Mouse (Mus musculus) embryonic facial prominence, embryonic 10.5 days (tissue): ENCODE results near the gene Cdh23. TPM values are rescaled to one million over a fixed set of nuclear protein-coding genes. Genes with fewer than 3 reads are reported as not detected.

Experiments
- DNase-seq: peaks from one replicate; pipeline ENCODE4 v3.0.0-alpha.2; 2017; ENCODE audit warnings: low spot score
- H3K27ac ChIP-seq: fragments of 300-500 bp; sonication (generic); replicated peaks from 2 replicates; pipeline ENCODE4 v1.5.1; 2016; ENCODE audit warnings: mild to moderate bottlenecking
- H3K27me3 ChIP-seq: fragments of 300-500 bp; sonication (generic); replicated peaks from 2 replicates; pipeline ENCODE4 v1.6.1; 2016; ENCODE audit warnings: low read depth, mild to moderate bottlenecking; ENCODE audit not compliant: poor library complexity, severe bottlenecking
- H3K36me3 ChIP-seq: fragments of 300-500 bp; sonication (generic); replicated peaks from 2 replicates; pipeline ENCODE4 v1.6.1; 2016; ENCODE audit warnings: mild to moderate bottlenecking, moderate library complexity
- H3K4me1 ChIP-seq: fragments of 300-500 bp; sonication (generic); 2 replicates; pipeline ENCODE4 v1.6.1; 2016
- H3K4me3 ChIP-seq: fragments of 300-500 bp; sonication (generic); 2 replicates; pipeline ENCODE4 v1.5.1; 2016; ENCODE audit warnings: mild to moderate bottlenecking, moderate library complexity
- H3K9me3 ChIP-seq: fragments of 300-500 bp; sonication (generic); 2 replicates; pipeline ENCODE4 v1.6.1; 2016; ENCODE audit warnings: mild to moderate bottlenecking
- WGBS: fragments of 180-500 bp; shearing (Covaris S2); methylation state at CpG from one replicate; pipeline ENCODE4 v1.1.7; 2016; 5-methylcytosine and 5-hydroxymethylcytosine counted together
- polyA plus RNA-seq: library from polyadenylated mRNA; unstranded; fragments of >200 nt; fragmentation: Nextera tagmentation; extraction: Ambion mirVana; gene quantifications from 2 replicates; pipeline ENCODE4 v1.2.1, GENCODE M21; 2016

The Cdh23 gene
- polyA plus RNA-seq, 1 experiment from 2014 or later, result 0.29 TPM

- Histone ChIP-seq H3K27me3 (peaks cover 8% of the 10 kb centered on the region; the same call in 1 of the 2 replicates), H3K4me1 (peaks cover 6% of the 10 kb centered on the region), H3K27ac (no peak overlapping the region), H3K36me3 (no peaks in the 10 kb centered on the region), H3K9me3 (peaks cover 8% of the 10 kb centered on the region), H3K4me3 (no peak overlapping the region)
- no peak for DNase-seq
- 50% methylated on average over 6 of the region's 6 CpGs for WGBS
Observed at GRCm38 (mm10) chr10:60430591-60430990, 265.7 kb downstream of the Cdh23 start.

- H3K4me3 ChIP-seq, result no peak overlapping the region
- peaks cover 6% of the 10 kb centered on the region for H3K4me1 ChIP-seq
- DNase-seq, result no peak
- no peaks in the 10 kb centered on the region for H3K36me3 ChIP-seq
- WGBS, result 81% methylated on average over 10 of the region's 10 CpGs
- peaks cover 14% of the 10 kb centered on the region for H3K9me3 ChIP-seq
- no peak overlapping the region for H3K27ac ChIP-seq
- H3K27me3 ChIP-seq, result peaks cover 8% of the 10 kb centered on the region; the same call in 1 of the 2 replicates
Observed at GRCm38 (mm10) chr10:60430001-60430400, 266.3 kb downstream of the Cdh23 start.

DNA sequence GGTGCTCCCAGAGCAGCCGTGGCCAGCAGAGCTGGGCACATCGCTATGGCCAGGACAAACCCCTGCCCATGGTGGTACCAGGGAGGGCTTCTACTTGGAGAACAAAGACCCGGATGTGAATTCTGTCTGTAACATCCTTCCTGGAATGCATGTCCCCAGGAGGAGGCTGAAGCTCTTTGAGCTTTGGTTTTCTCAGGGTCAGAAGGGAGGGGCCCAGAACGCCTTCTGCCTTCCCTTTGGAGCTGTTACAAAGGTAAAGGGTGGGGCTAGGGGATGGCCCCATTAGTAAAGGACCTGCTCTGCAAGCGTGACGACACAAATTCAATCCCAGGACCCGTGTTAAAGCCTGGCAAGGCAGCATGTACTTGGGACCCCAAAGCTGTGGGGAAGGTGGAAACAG is 273.5 kb downstream of the Cdh23 start:
- Histone ChIP-seq H3K4me3 (no peak overlapping the region), H3K36me3 (no peaks in the 10 kb centered on the region), H3K27me3 (no peaks in the 10 kb centered on the region), H3K4me1 (no peaks in the 10 kb centered on the region), H3K27ac (no peak overlapping the region), H3K9me3 (peaks cover 17% of the 10 kb centered on the region)
- 66% methylated on average over 7 of the region's 7 CpGs for WGBS
- no peak for DNase-seq

DNA sequence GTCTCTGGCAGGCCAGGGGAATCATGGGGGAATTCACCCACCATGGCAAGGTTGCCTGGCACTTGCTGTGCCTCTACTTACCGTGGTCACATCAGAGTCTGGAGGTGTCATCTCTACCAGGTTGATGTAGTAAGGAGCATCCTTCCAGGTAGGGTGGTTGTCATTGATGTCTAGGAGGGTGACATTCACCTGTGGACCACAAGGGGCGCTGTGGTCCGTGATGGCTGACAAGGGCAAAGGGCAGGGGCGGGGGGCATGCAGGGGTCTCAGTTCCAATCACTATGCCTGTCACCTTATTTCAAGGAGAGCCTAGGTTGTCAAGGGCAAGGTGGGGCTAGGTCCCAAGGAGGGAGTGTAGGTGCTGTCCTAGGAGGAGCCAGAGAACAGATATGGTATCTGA is 276.7 kb downstream of the Cdh23 start:
- Histone ChIP-seq H3K9me3 (no peaks in the 10 kb centered on the region), H3K4me3 (no peak overlapping the region), H3K36me3 (no peaks in the 10 kb centered on the region), H3K27ac (no peak overlapping the region), H3K27me3 (no peaks in the 10 kb centered on the region), H3K4me1 (no peaks in the 10 kb centered on the region)
- DNase-seq, result peak; percentile 19
- 29% methylated on average over 4 of the region's 4 CpGs for WGBS

GRCm38 (mm10) chr10:60418137-60418536 is 278.2 kb downstream of the Cdh23 start:
- DNase-seq, result peak; percentile 79
- H3K4me1 ChIP-seq, result no peaks in the 10 kb centered on the region
- H3K36me3 ChIP-seq, result no peaks in the 10 kb centered on the region
- no peak overlapping the region for H3K27ac ChIP-seq
- H3K4me3 ChIP-seq, result no peak overlapping the region
- WGBS, result 16% methylated on average over 3 of the region's 3 CpGs
- no peaks in the 10 kb centered on the region for H3K9me3 ChIP-seq
- H3K27me3 ChIP-seq, result 0 out of 2 replicates have a peak, but pooled peaks cover 1% of the 10 kb centered on the region

DNA sequence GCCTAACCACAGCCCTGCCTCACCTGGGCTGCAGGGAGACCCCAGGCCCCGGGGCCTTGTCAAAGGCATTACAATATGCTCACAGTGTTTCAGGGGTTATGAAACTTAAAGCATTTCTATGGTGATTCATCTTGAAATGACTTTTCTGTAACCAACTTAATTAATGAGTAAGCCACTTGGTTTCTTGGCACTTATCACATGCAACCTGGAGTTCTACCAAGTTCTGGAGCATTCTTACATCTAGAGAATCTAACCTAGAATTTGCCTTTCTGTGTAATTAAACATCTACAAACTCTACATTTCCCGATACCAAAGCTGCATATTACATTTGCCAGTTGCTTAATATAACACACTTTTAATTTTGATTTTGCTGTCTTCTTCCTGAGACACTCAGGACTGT is 279.2 kb downstream of the Cdh23 start:
- WGBS, result 87% methylated on average over 2 of the region's 2 CpGs
- Histone ChIP-seq H3K27ac (no peak overlapping the region), H3K9me3 (no peaks in the 10 kb centered on the region), H3K4me3 (no peak overlapping the region), H3K4me1 (0 out of 2 replicates have a peak, but pooled peaks cover 8% of the 10 kb centered on the region), H3K36me3 (no peaks in the 10 kb centered on the region), H3K27me3 (0 out of 2 replicates have a peak, but pooled peaks cover 4% of the 10 kb centered on the region)
- DNase-seq, result no peak

- no peak for DNase-seq
- Histone ChIP-seq H3K4me1 (0 out of 2 replicates have a peak, but pooled peaks cover 8% of the 10 kb centered on the region), H3K4me3 (no peak overlapping the region), H3K27me3 (peaks cover 22% of the 10 kb centered on the region; the same call in 1 of the 2 replicates), H3K36me3 (no peaks in the 10 kb centered on the region), H3K9me3 (no peaks in the 10 kb centered on the region), H3K27ac (no peak overlapping the region)
- WGBS, result 89% methylated on average over 2 of the region's 2 CpGs
Observed at GRCm38 (mm10) chr10:60413756-60414155, 282.5 kb downstream of the Cdh23 start.

DNA sequence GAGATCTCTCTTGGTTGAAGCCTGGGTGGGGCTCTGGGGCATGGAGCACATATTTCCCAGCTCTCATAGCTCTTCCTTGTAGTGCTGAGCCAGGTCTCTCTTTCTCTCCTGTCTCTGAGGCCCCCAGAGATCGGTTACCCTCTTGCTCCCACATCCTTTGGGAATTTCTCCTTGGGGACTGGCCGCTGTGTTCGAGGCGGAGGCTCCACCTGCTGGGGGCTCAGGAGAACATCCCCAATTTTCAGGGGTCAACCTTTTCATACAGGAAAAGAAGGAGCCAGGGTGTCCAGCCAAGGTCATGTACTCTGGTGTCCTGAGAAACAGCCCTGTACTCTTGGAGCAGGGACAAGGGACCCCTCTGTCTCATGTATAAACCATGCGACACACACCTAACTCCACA is 284.5 kb downstream of the Cdh23 start:
- H3K9me3 ChIP-seq, result no peaks in the 10 kb centered on the region
- no peak overlapping the region for H3K4me3 ChIP-seq
- no peaks in the 10 kb centered on the region for H3K36me3 ChIP-seq
- WGBS, result 31% methylated on average over 5 of the region's 5 CpGs
- DNase-seq, result no peak
- H3K27me3 ChIP-seq, result peaks cover 30% of the 10 kb centered on the region
- 0 out of 2 replicates have a peak, but pooled peaks cover 8% of the 10 kb centered on the region for H3K4me1 ChIP-seq
- no peak overlapping the region for H3K27ac ChIP-seq

GRCm38 (mm10) chr10:60407831-60408230 is 288.5 kb downstream of the Cdh23 start:
- WGBS, result 5% methylated on average over 5 of the region's 5 CpGs
- no peaks in the 10 kb centered on the region for H3K9me3 ChIP-seq
- peak; percentile 78 for DNase-seq
- no peak overlapping the region for H3K4me3 ChIP-seq
- H3K27ac ChIP-seq, result no peak overlapping the region
- no peaks in the 10 kb centered on the region for H3K36me3 ChIP-seq
- peaks cover 26% of the 10 kb centered on the region for H3K27me3 ChIP-seq
- 0 out of 2 replicates have a peak, but pooled peaks cover 8% of the 10 kb centered on the region for H3K4me1 ChIP-seq

GRCm38 (mm10) chr10:60405460-60406177 is 290.7 kb downstream of the Cdh23 start:
- peaks cover 16% of the 10 kb centered on the region for H3K27me3 ChIP-seq
- H3K27ac ChIP-seq, result no peak overlapping the region
- no peak overlapping the region for H3K4me3 ChIP-seq
- H3K36me3 ChIP-seq, result no peaks in the 10 kb centered on the region
- 45% methylated on average over 7 of the region's 7 CpGs for WGBS
- no peaks in the 10 kb centered on the region for H3K9me3 ChIP-seq
- 0 out of 2 replicates have a peak, but pooled peaks cover 3% of the 10 kb centered on the region for H3K4me1 ChIP-seq
- no peak for DNase-seq

DNA sequence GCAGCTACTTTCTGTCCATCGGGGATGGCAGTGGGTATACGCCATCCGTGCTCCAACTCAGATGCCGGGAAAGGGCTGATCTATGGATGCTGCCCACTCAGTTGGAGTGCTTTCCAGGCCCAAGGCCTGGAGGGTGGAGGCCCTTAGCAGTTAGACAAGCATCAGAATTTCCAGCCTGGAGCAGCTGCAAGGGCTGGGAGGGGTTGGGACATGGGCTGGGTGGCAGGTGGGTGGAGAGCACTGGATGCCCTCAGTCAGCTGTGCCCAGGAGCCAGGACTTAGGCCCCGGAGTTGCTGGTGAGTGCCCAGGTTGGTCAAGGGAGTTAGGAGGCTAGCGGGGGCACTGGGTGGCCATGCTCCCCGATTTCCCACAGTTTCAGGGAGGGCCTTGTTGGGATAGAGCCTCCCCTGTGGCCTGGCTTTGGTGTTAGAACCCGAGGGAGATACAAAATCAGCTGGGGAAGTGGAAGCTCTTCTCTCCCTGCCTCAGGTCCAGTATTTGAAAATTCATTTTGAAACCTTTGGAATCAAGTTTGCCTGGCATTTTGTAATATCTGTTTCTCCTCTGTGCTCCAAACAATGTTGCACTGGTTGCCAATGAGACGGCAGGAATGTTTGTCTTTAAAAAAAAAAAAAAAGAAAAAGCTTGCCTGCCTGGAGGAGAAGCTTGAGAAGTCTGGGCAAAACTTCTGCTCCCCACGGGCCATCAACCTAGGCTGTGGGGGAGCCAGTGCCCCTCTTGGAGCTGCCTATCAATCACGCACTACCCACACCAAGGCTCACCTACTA is 295.6 kb downstream of the Cdh23 start:
- Histone ChIP-seq H3K9me3 (no peaks in the 10 kb centered on the region), H3K27me3 (no peaks in the 10 kb centered on the region), H3K4me1 (peaks cover 17% of the 10 kb centered on the region), H3K27ac (peak overlapping the region; percentile 67; the same call in 1 of the 2 replicates), H3K36me3 (no peaks in the 10 kb centered on the region), H3K4me3 (no peak overlapping the region)
- WGBS, result 82% methylated on average over 11 of the region's 11 CpGs
- no peak for DNase-seq

DNA sequence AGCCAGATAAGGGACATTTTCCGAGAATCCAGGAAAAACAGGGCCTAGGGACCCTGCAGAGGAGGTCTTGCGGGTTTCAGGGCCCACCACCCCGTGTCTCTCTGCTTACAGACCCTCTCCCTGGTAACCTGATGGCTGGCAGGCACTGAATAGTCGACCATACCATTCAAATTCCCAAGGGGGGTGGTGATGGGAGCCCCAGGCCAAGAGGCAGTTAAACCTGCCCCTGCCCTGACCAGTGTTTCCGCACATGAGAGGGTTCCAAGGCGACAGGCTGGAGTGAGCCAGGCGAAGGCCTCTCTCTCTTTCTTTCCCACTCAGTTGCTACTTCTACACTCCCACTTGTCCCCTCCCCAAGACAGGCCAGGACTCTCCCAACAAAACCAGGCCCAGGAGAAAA is 296.8 kb downstream of the Cdh23 start, which contains the start of gene Gm17455:
TSS of gene Gm17455 (plus strand) at position 278 of the 400 bp plus-strand sequence.
- Histone ChIP-seq H3K27me3 (no peaks in the 10 kb centered on the region), H3K9me3 (no peaks in the 10 kb centered on the region), H3K4me3 (no peak within 1 kb of the TSS), H3K4me1 (peaks cover 16% of the 10 kb centered on the region), H3K36me3 (no peaks in the 10 kb centered on the region), H3K27ac (peak within 1 kb of the TSS; percentile 67)
- WGBS, result 53% methylated on average over 7 of the region's 7 CpGs
- DNase-seq, result peak; percentile 12
